Mouse (Mus musculus) stomach, embryonic 14.5 days (tissue): ENCODE results near the gene Med18. TPM values are rescaled to one million over a fixed set of nuclear protein-coding genes. Genes with fewer than 3 reads are reported as not detected.

Experiments
- ATAC-seq: fragments of 200-750 bp; cut with Nextera tagmentation; 2 replicates; pipeline ENCODE4 v1.8.0; 2017; ENCODE audit warnings: low read depth, moderate TSS enrichment; ENCODE audit not compliant: insufficient number of reproducible peaks, insufficient read depth, low FRiP score
- H3K27ac ChIP-seq: fragments of 300-500 bp; sonication (generic); 2 replicates; pipeline ENCODE4 v1.5.1; 2014; ENCODE audit warnings: mild to moderate bottlenecking, low read length, moderate library complexity, mixed read lengths
- H3K27me3 ChIP-seq: fragments of 300-500 bp; sonication (generic); 2 replicates; pipeline ENCODE4 v1.6.1; 2014; ENCODE audit warnings: low read length, control low read depth, mixed read lengths; ENCODE audit not compliant: control insufficient read depth, insufficient read depth
- H3K36me3 ChIP-seq: fragments of 300-500 bp; sonication (generic); 2 replicates; pipeline ENCODE4 v1.6.1; 2014; ENCODE audit warnings: mild to moderate bottlenecking, control low read depth, low read length, moderate library complexity, mixed read lengths; ENCODE audit not compliant: control insufficient read depth, insufficient read depth
- H3K4me1 ChIP-seq: fragments of 300-500 bp; sonication (generic); 2 replicates; pipeline ENCODE4 v1.6.1; 2014; ENCODE audit warnings: low read length, control low read depth, mixed read lengths; ENCODE audit not compliant: control insufficient read depth, insufficient read depth
- H3K4me2 ChIP-seq: fragments of 300-500 bp; sonication (generic); replicated peaks from 2 replicates; pipeline ENCODE4 v1.6.1; 2014; ENCODE audit warnings: low read depth, low read length, control low read depth
- H3K4me3 ChIP-seq: fragments of 300-500 bp; sonication (generic); 2 replicates; pipeline ENCODE4 v1.5.1; 2014; ENCODE audit warnings: low read depth, low read length, control low read depth
- H3K9ac ChIP-seq: fragments of 300-500 bp; sonication (generic); replicated peaks from 2 replicates; pipeline ENCODE4 v1.6.1; 2014; ENCODE audit warnings: low read depth, mild to moderate bottlenecking, control low read depth, low read length, moderate library complexity, mixed read lengths
- H3K9me3 ChIP-seq: fragments of 300-500 bp; sonication (generic); 2 replicates; pipeline ENCODE4 v1.6.1; 2016; ENCODE audit warnings: low read depth, low read length, control low read depth; ENCODE audit not compliant: control insufficient read depth
- WGBS: fragments of 180-500 bp; shearing (Covaris S2); extraction: QIAGEN DNeasy Blood & Tissue Kit; methylation state at CpG from one replicate; pipeline ENCODE4 v1.1.7; 2014; 5-methylcytosine and 5-hydroxymethylcytosine counted together
- polyA plus RNA-seq: library from polyadenylated mRNA; unstranded; fragments of >200 nt; fragmentation: Nextera tagmentation; extraction: Ambion mirVana; gene quantifications from 2 replicates; pipeline ENCODE4 v1.2.1, GENCODE M21; 2014

The Med18 gene
- polyA plus RNA-seq, 1 experiment from 2014 or later = 22.8 TPM

DNA sequence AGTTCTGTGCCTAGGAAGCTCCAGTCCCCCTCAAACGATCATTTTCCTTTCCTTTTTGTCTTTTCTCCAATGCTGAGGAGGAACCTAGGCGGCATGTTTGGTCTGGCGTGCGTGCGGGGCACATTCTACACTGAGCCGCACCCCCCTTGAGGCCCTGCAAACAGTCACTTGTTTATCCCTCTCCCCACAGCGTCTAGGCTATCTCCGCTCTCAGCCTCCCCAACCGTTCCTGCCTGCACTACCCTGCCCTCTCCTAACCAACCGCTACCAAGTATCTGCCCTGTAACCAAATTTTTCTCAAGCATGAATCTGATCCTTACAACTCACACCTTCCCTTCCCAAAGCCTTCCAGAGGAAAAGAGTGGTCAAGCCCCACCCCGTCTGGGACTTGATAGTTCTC, 39.6 kb upstream of the Med18 start:
- H3K4me2 ChIP-seq = no peak overlapping the region
- peaks cover 3% of the 10 kb centered on the region; the same call in 1 of the 2 replicates for H3K36me3 ChIP-seq
- no peak overlapping the region for H3K9ac ChIP-seq
- WGBS = 65% methylated on average over 11 of the region's 11 CpGs
- no peaks in the 10 kb centered on the region for H3K27me3 ChIP-seq
- ATAC-seq = no peak
- no peaks in the 10 kb centered on the region for H3K4me1 ChIP-seq
- H3K9me3 ChIP-seq = no peaks in the 10 kb centered on the region
- no peak overlapping the region for H3K4me3 ChIP-seq
- H3K27ac ChIP-seq = no peak overlapping the region

DNA sequence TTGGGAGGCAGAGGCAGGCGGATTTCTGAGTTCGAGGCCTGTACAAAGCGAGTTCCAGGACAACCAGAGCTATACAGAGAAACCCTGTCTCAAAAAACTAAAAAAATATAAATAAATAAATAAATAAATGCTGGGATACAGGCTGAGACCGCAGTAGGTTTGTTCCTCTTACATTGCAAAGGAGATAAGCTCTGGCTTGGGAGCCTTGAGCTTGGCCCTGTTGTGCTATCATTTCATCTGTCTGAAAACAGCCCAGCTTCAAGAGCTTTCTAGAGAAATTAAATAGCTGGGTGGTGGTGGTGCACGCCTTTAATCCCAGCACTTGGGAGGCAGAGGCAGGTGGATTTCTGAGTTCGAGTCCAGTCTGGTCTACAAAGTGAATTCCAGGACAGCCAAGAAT, 37.9 kb upstream of the Med18 start:
- Histone ChIP-seq H3K9me3 (no peaks in the 10 kb centered on the region), H3K27me3 (no peaks in the 10 kb centered on the region), H3K9ac (no peak overlapping the region), H3K27ac (no peak overlapping the region), H3K36me3 (peaks cover 9% of the 10 kb centered on the region; the same call in 1 of the 2 replicates), H3K4me1 (no peaks in the 10 kb centered on the region), H3K4me3 (no peak overlapping the region), H3K4me2 (no peak overlapping the region)
- no peak for ATAC-seq
- 92% methylated on average over 6 of the region's 6 CpGs for WGBS

DNA sequence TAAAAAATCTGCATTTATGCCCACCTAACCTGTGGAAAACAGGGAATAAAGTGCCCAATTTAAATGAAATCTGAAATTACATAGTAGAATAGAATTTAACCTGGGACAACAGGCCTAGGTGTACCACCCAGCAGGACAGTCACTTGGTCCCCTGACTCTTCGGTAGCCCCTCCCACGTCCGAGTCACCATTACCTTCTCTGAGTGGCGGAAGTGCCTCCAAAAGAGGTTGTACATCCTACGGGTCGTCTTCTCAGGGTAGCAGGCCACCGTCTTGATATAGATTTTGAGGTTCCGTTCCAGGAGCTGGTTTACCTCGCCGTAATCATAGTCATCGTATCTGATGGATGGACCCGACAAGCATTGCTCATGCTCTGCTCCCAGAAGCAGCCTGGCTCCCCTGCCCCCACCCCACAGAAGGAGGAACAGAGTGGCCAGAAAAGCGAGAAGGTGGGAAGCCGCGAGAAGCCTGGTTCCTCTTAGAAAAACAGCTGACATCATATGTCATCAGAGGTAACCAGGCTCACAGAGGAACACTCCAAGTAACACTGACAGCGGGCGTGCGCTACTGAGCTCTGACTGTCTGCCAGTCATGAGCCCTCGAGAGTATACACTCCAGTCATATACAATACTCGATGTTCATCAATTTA, 30.7 kb upstream of the Med18 start:
- Histone ChIP-seq H3K4me2 (no peak overlapping the region), H3K9ac (no peak overlapping the region), H3K36me3 (peaks cover 28% of the 10 kb centered on the region; the same call in 1 of the 2 replicates), H3K27ac (no peak overlapping the region), H3K4me1 (no peaks in the 10 kb centered on the region), H3K9me3 (no peaks in the 10 kb centered on the region), H3K4me3 (no peak overlapping the region), H3K27me3 (no peaks in the 10 kb centered on the region)
- ATAC-seq = no peak
- WGBS = 84% methylated on average over 20 of the region's 20 CpGs

DNA sequence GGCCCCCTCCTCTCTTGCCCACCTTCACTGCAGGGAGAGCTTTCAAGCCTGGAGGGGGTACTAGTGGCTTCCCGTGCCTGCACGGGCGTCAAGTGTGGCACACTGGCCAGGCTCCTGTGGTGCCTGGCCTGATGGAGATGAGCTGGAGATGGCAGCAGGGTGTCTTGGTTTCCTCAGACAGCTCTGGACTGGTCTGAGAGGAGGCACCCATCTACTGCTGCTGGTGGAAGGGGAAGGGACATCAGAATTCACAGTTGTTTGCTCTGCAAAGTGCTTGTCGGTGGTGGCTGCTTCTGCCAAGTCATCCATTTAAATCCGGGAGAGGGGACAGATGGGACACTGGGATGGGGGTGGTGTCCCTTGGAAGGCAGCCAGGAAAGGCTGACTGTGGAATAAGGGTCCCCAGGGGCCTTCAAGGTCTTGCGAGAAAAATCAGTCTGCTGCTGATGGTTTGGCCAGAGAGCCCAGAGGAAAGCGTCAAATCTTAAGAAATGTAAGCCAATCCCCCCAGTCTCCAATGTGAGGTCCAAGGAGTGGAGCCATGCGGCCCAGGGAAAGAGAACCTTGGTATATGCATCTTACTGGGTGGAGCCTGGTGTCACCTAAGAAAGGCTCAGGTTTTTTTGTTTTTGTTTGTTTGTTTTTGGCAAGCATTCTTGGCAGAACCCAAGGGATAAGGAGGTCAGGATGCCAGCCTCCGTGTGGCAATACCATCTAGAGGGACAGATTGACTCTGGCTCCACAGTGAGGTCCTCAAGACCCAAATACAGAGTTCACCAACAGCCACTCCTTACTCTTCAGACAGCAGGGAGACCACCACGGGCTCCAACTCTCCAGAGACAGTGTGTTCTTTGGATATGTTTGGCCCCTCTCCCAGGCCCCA, 28.7 kb upstream of the Med18 start:
- no peak overlapping the region for H3K9ac ChIP-seq
- no peaks in the 10 kb centered on the region for H3K27me3 ChIP-seq
- no peak for ATAC-seq
- H3K4me2 ChIP-seq = no peak overlapping the region
- H3K36me3 ChIP-seq = peaks cover 25% of the 10 kb centered on the region; the same call in 1 of the 2 replicates
- WGBS = 64% methylated on average over 10 of the region's 10 CpGs
- H3K4me1 ChIP-seq = no peaks in the 10 kb centered on the region
- no peak overlapping the region for H3K27ac ChIP-seq
- no peak overlapping the region for H3K4me3 ChIP-seq
- H3K9me3 ChIP-seq = no peaks in the 10 kb centered on the region

DNA sequence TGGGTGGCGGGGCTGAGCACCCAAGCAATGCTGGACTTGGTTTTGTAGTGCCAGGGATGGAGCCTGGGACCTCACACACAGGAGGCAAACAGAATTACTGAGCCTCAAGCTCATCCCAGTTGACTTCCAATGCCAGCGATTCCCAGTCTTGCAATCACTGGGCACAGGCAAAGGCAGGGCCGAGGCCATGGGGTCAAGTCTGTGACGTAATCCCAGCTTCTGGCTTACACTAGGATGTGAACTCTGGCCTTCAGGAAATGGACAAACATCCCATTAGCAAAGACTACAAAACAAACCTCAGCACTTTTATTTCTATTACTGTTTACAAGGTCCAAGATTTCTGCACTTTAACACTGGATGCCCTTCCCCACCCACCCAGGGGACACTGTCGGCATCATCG, 28.0 kb upstream of the Med18 start:
- no peak overlapping the region for H3K9ac ChIP-seq
- no peak for ATAC-seq
- 77% methylated on average over 6 of the region's 6 CpGs for WGBS
- H3K27me3 ChIP-seq = no peaks in the 10 kb centered on the region
- no peaks in the 10 kb centered on the region for H3K4me1 ChIP-seq
- H3K9me3 ChIP-seq = no peaks in the 10 kb centered on the region
- peaks cover 20% of the 10 kb centered on the region; the same call in 1 of the 2 replicates for H3K36me3 ChIP-seq
- no peak overlapping the region for H3K4me2 ChIP-seq
- no peak overlapping the region for H3K27ac ChIP-seq
- H3K4me3 ChIP-seq = no peak overlapping the region

DNA sequence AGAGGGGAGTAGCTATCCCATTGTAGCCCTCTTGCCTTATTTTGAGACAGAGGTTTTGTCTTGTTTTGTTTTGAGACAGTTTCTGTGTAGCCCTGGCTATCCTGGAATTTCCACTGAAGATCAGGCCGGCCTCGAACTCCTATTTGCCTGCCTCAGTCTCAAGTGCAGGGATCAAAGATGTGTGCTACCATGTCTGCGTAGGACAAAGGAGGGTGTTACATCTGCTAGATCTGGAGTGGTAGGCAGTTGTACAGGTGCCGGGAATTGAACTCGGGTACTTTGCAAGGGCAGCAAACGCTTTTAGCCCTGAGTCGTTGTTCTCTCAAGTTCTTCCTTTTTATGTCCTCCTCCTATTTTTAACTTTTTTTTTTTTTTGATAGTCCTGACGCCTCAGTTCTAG, 27.3 kb upstream of the Med18 start:
- Histone ChIP-seq H3K9me3 (no peaks in the 10 kb centered on the region), H3K27ac (no peak overlapping the region), H3K27me3 (no peaks in the 10 kb centered on the region), H3K4me2 (no peak overlapping the region), H3K4me3 (no peak overlapping the region), H3K36me3 (peaks cover 16% of the 10 kb centered on the region; the same call in 1 of the 2 replicates), H3K4me1 (no peaks in the 10 kb centered on the region), H3K9ac (no peak overlapping the region)
- WGBS = 91% methylated on average over 8 of the region's 8 CpGs
- ATAC-seq = no peak

DNA sequence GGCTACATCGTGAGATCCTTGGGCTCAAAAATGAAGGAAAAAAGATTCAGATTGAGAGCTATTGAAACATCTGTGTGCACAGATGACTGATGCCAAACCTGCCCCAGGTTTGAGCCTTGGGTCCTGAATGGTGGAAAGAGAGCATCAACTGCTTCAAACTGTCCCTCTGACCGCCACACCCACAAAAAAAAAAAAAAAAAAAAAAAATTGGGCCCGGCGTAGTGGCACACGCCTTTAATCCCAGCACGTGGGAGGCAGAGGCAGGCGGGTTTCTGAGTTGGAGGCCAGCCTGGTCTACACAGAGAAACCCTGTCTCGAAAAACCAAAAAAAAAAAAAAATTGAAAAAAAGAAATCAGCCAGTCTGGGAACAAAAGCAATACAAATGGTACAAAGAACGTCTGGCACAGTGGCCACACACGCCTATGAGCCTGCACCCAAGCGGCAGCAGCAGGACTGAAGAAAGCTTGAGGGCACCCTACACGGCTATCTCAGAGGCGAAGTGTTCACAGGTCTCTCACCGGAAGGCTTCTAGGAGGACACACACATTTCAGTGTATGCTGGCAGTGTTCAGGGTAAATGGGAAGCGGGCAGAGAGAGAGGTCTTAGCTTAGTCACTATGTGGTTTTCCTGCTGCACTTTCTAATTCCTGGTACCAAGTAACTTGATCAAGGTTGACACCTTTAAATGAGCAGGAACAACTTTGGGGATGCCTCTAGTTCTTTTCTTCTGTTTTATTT, 26.7 kb upstream of the Med18 start:
- no peaks in the 10 kb centered on the region for H3K4me1 ChIP-seq
- H3K27ac ChIP-seq = no peak overlapping the region
- no peak overlapping the region for H3K4me3 ChIP-seq
- no peaks in the 10 kb centered on the region for H3K27me3 ChIP-seq
- no peaks in the 10 kb centered on the region for H3K9me3 ChIP-seq
- WGBS = 90% methylated on average over 15 of the region's 15 CpGs
- ATAC-seq = no peak
- peaks cover 13% of the 10 kb centered on the region; the same call in 1 of the 2 replicates for H3K36me3 ChIP-seq
- no peak overlapping the region for H3K9ac ChIP-seq
- H3K4me2 ChIP-seq = no peak overlapping the region

DNA sequence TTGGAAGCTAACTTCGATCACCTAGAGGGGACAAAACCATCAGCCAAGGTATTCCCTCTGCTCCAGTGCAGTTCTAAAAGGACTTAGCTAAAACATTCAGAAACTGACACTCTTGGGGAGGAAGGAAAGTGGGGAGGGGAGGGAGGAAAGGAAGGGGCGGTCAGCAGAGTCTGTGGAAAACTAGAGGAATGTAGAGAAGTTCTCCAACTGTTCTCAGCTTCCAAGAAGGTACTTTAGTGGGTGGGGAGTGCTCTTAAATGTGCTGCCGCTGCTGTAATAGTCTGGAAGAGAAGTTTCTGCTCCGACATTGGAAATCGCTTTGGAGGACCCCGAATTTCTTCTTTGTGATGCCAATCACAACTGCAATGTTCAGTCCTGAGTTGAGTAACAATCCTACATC, 25.3 kb upstream of the Med18 start:
- no peaks in the 10 kb centered on the region for H3K4me1 ChIP-seq
- no peak overlapping the region for H3K4me3 ChIP-seq
- H3K9me3 ChIP-seq = no peaks in the 10 kb centered on the region
- H3K27me3 ChIP-seq = no peaks in the 10 kb centered on the region
- no peak overlapping the region for H3K27ac ChIP-seq
- WGBS = 66% methylated on average over 6 of the region's 6 CpGs
- H3K36me3 ChIP-seq = 0 out of 2 replicates have a peak, but pooled peaks cover 8% of the 10 kb centered on the region
- ATAC-seq = no peak
- H3K9ac ChIP-seq = no peak overlapping the region
- no peak overlapping the region for H3K4me2 ChIP-seq
